In genomic region chr15:69923833-69924232, GRCm38 (mm10) we compare ENCODE assay signal across 14 mouse cellular contexts.
A peak's percentile ranks its signal among the peaks of the same experiment; 100 is the strongest.
DNase-seq lines count a peak whose midpoint lies in the region; ATAC-seq lines count a peak whose summit lies in the region.
"Had no signal": no experiment of that assay in that cellular context is flagged by ENCODE, and none has a peak within 500 bp of the region (broad histone marks: within the 10 kb centered on the region; RNA-seq: fewer than 3 reads in every experiment).

No protein-coding gene starts in this region.

- H3K36me3 ChIP-seq in forebrain, embryonic 11.5 days (ENCODE audit: control insufficient read depth, insufficient read depth, low read length) = no peaks in the 10 kb centered on the region
- H3K36me3 ChIP-seq in forebrain, embryonic 10.5 days (replicated peaks) = no peaks in the 10 kb centered on the region
- H3K36me3 ChIP-seq: G1E; liver, embryonic 13.5 days had no signal

- no peak overlapping the region for H3K27ac ChIP-seq in forebrain, embryonic 11.5 days (ENCODE audit: low read depth, low read length)
- H3K27ac ChIP-seq in forebrain, embryonic 10.5 days = no peak overlapping the region
- H3K27ac ChIP-seq: liver, embryonic 13.5 days had no signal

- H3K9ac ChIP-seq in forebrain, embryonic 11.5 days (ENCODE audit: low read length) = no peak overlapping the region
- H3K9ac ChIP-seq: liver, embryonic 13.5 days had no signal

- H3K4me3 ChIP-seq in forebrain, embryonic 11.5 days (ENCODE audit: low read depth, low read length) = no peak overlapping the region
- no peak overlapping the region for H3K4me3 ChIP-seq in forebrain, embryonic 10.5 days
- H3K4me3 ChIP-seq: erythroblast, embryonic 14.5 days; liver, embryonic 13.5 days had no signal

- no peaks in the 10 kb centered on the region for H3K27me3 ChIP-seq in forebrain, embryonic 11.5 days (ENCODE audit: control insufficient read depth, insufficient read depth, low read length)
- H3K27me3 ChIP-seq in forebrain, embryonic 10.5 days (ENCODE audit: poor library complexity, severe bottlenecking) = no peaks in the 10 kb centered on the region
- H3K27me3 ChIP-seq: liver, embryonic 13.5 days had no signal

- DNase-seq in forebrain, embryonic 11.5 days (ENCODE audit: low spot score) = no peak
- no peak for DNase-seq in forebrain, embryonic 10.5 days (ENCODE audit: extremely low spot score, low spot score)
- DNase-seq in right cerebral cortex, adult 2 months (ENCODE audit: low spot score in 2 of 2) = peak; percentile 17 to 23
- DNase-seq in right cerebral cortex, postnatal 4 days = no peak
- peak; percentile 2 to 11 for DNase-seq in layer of hippocampus, postnatal 36 days
- DNase-seq in cerebellum, adult 11-12 months = no peak
- DNase-seq in cerebellum, adult 18-20 months = no peak
- DNase-seq: kidney, adult 8-10 months; liver, embryonic 13.5 days; lung, postnatal 36 days; thymus, postnatal 14 days had no signal

- 47% methylated on average over 4 of the region's 4 CpGs for WGBS in forebrain, embryonic 11.5 days
- 83% methylated on average over 4 of the region's 4 CpGs for WGBS in forebrain, embryonic 10.5 days

- ATAC-seq in forebrain, embryonic 11.5 days (replicated peaks; ENCODE audit: low FRiP score) = peak; percentile 72; the same call in 1 of the 2 replicates
- no peak for ATAC-seq in granulocyte monocyte progenitor cell, adult 5-6 weeks (replicated peaks; ENCODE audit: poor library complexity, severe bottlenecking)

- no peak overlapping the region for H3K4me2 ChIP-seq in forebrain, embryonic 11.5 days (ENCODE audit: low read depth, low read length, severe bottlenecking)
- H3K4me2 ChIP-seq: liver, embryonic 13.5 days had no signal

- H3K4me1 ChIP-seq in forebrain, embryonic 11.5 days (replicated peaks; ENCODE audit: control insufficient read depth, insufficient read depth, low read length) = no peaks in the 10 kb centered on the region
- no peaks in the 10 kb centered on the region for H3K4me1 ChIP-seq in forebrain, embryonic 10.5 days
- H3K4me1 ChIP-seq: liver, embryonic 13.5 days had no signal

- H3K9me3 ChIP-seq in forebrain, embryonic 11.5 days (ENCODE audit: control insufficient read depth, low read length) = no peaks in the 10 kb centered on the region
- H3K9me3 ChIP-seq in forebrain, embryonic 10.5 days = no peaks in the 10 kb centered on the region
- H3K9me3 ChIP-seq: G1E; liver, embryonic 13.5 days had no signal

Comparison
In these comparisons a context has a peak if more than half of its experiments do, and no peak if none do; other contexts are left out.
1. DNase-seq: peak in right cerebral cortex, adult 2 months (2 of 2) and layer of hippocampus, postnatal 36 days (2 of 2); none in forebrain, embryonic 11.5 days (single experiment), forebrain, embryonic 10.5 days (single experiment), right cerebral cortex, postnatal 4 days (single experiment), cerebellum, adult 11-12 months (single experiment) and cerebellum, adult 18-20 months (0 of 2).